Mouse (Mus musculus) liver, embryonic 14.5 days (tissue): ENCODE data around the gene Zscan29. TPM values are rescaled to one million over a fixed set of nuclear protein-coding genes. Genes with fewer than 3 reads are reported as not detected.
A peak's percentile ranks its signal among the peaks of the same experiment; 100 is the strongest.

ENCODE experiments used
- ATAC-seq: fragments of 200-750 bp; cut with Nextera tagmentation; 2 replicates; pipeline ENCODE4 v1.8.0; 2017; ENCODE audit warnings: moderate number of reproducible peaks, mild to moderate bottlenecking, moderate library complexity; ENCODE audit not compliant: insufficient read depth
- DNase-seq, 3 experiments: peaks; one replicate each; pipeline ENCODE4 v3.0.0-alpha.2; 2012 to 2013; ENCODE audit warnings: low read depth in 3 of 3, low spot score in 3 of 3
- H3K27ac ChIP-seq: fragments of 300-500 bp; sonication (generic); 2 replicates; pipeline ENCODE4 v1.5.1; 2014; ENCODE audit warnings: moderate library complexity, mild to moderate bottlenecking, control low read depth, inconsistent platforms
- H3K27me3 ChIP-seq: fragments of 300-500 bp; sonication (generic); 2 replicates; pipeline ENCODE4 v1.6.1; 2014; ENCODE audit warnings: mild to moderate bottlenecking, low read length, moderate library complexity; ENCODE audit not compliant: control insufficient read depth, insufficient read depth
- H3K36me3 ChIP-seq: fragments of 300-500 bp; sonication (generic); replicated peaks from 2 replicates; pipeline ENCODE4 v1.6.1; 2014; ENCODE audit warnings: low read depth; ENCODE audit not compliant: control insufficient read depth, insufficient read depth
- H3K4me1 ChIP-seq, 2 experiments: fragments of 200-500 bp in 1 of 2; fragments of 300-500 bp in 1 of 2; sonication (generic) in 1 of 2; replicated peaks; 2 replicates each; pipeline ENCODE4 v1.6.1; 2012 to 2014; ENCODE audit warnings: antibody characterized with exemption in 1 of 2, inconsistent platforms in 1 of 2, low read length in 1 of 2; ENCODE audit not compliant: control insufficient read depth in 2 of 2, insufficient read depth in 2 of 2
- H3K4me2 ChIP-seq: fragments of 300-500 bp; sonication (generic); 2 replicates; pipeline ENCODE4 v1.6.1; 2014; ENCODE audit warnings: low read depth, mild to moderate bottlenecking, control low read depth, moderate library complexity
- H3K4me3 ChIP-seq, 2 experiments: fragments of 200-500 bp in 1 of 2; fragments of 300-500 bp in 1 of 2; sonication (generic) in 1 of 2; 2 replicates each; pipeline ENCODE4 v1.5.1; 2012 to 2014; ENCODE audit warnings: low read depth in 2 of 2, low read length in 2 of 2, mild to moderate bottlenecking in 2 of 2, control low read depth in 1 of 2, inconsistent platforms in 1 of 2, moderate library complexity in 1 of 2; ENCODE audit not compliant: insufficient read depth in 1 of 2
- H3K9ac ChIP-seq: fragments of 300-500 bp; sonication (generic); replicated peaks from 2 replicates; pipeline ENCODE4 v1.6.1; 2014; ENCODE audit warnings: mild to moderate bottlenecking, control low read depth, moderate library complexity
- H3K9me3 ChIP-seq: fragments of 300-500 bp; sonication (generic); 2 replicates; pipeline ENCODE4 v1.6.1; 2016; ENCODE audit warnings: low read length, mixed read lengths; ENCODE audit not compliant: control insufficient read depth
- CTCF ChIP-seq: IDR thresholded peaks from 2 replicates; pipeline ENCODE4 v1.5.1; 2016; ENCODE audit warnings: antibody characterized with exemption, low read depth, control low read depth
- EP300 ChIP-seq: IDR thresholded peaks from 2 replicates; pipeline ENCODE4 v1.6.1; 2016; ENCODE audit warnings: antibody characterized with exemption, low read depth
- WGBS: fragments of 180-500 bp; shearing (Covaris S2); extraction: QIAGEN DNeasy Blood & Tissue Kit; methylation state at CpG from one replicate; pipeline ENCODE4 v1.1.7; 2014; ENCODE audit not compliant: insufficient replicate concordance; 5-methylcytosine and 5-hydroxymethylcytosine counted together
- polyA plus RNA-seq, 2 experiments: library from polyadenylated mRNA; depleted of rRNA in 1 of 2; stranded (reverse) in 1 of 2; unstranded in 1 of 2; fragments of >200 nt; fragmentation: Nextera tagmentation in 1 of 2; extraction: Ambion mirVana in 1 of 2; gene quantifications; 2 replicates each; pipeline versions ENCODE4 v1.2.1 to v1.2.3; 2012 to 2014

Gene Zscan29
- polyA plus RNA-seq, 2 experiments: 2.0 to 2.8 TPM

DNA sequence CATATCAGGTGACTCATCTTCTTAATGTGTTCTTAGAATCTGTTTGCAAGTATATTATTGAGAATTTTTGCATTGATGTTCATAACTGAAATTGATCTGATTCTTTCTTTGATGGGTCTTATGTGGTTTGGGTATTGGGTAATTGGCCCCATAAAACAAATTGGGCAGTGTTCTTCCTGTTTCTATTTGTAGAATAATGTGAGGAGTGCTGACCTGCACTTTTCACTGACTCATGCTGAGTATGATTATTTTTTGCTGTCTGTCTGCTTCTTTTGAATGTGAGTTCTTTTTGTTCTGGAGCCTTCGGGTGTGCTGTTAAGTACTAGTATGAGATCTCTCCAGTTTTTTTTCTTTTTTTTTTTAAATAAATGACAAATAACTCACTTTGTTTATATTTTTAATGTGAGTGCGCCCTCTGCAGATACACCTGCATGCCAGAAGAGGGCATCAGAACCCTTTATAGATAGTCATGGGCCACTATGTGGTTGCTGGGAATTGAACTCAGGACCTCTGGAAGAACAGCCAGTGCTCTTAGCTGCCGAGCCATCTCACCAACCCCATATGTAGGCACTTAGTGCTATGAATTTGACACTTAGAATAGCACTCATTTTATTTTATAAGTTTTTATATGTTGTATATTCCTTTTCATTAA, 8.0 kb upstream of the Zscan29 start:
- peaks cover 44% of the 10 kb centered on the region for H3K36me3 ChIP-seq
- no peak overlapping the region for H3K4me3 ChIP-seq
- H3K9ac ChIP-seq: no peak overlapping the region
- no peak overlapping the region for H3K4me2 ChIP-seq
- DNase-seq (no peak), ATAC-seq (no peak)
- H3K9me3 ChIP-seq: no peaks in the 10 kb centered on the region
- 73% methylated on average over 3 of the region's 3 CpGs for WGBS
- H3K27ac ChIP-seq: no peak overlapping the region
- no peaks in the 10 kb centered on the region for H3K27me3 ChIP-seq
- TF ChIP-seq CTCF: peak; percentile 63
- no peak for TF ChIP-seq EP300
- H3K4me1 ChIP-seq: no peaks in the 10 kb centered on the region

DNA sequence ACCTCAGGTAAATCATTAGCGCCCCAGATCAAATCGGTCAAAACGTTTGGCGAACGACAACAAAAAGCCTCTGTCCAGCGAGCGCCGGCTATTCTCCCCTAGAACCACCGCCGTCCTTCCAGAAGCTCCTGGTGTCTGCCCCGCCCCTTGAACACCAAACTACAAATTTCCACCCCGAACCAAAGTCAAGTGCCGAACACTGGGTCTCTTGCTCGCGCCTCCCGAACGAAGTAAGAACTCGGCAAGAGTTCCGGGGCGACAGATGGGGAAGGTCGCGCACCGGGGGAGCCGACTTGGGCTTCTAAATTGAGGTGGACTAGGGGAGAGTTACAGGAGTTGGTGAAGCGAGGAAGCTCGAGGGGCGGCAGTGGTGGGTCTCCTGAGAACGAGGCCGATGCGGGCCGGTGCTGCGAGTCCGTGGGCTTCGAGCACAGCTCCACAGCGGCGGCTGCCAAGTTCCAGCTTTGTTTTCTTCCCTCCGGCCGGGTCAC, 399 bp downstream of the Zscan29 start, which contains the start of gene Tubgcp4:
Gene Tubgcp4, plus strand, starts transcription at position 174 of the 491 bp plus-strand sequence.
- H3K9ac ChIP-seq: peak within 1 kb of the TSS; percentile 75
- no peaks in the 10 kb centered on the region for H3K27me3 ChIP-seq
- peaks cover 17% of the 10 kb centered on the region for H3K36me3 ChIP-seq
- WGBS: under 1% methylated on average over 38 of the region's 38 CpGs
- DNase-seq (peak in 2 of 3 experiments; percentile 41 to 50), ATAC-seq (peak; percentile 46)
- peak within 1 kb of the TSS; percentile 65 to 95 for H3K4me3 ChIP-seq
- H3K27ac ChIP-seq: peak within 1 kb of the TSS; percentile 80
- TF ChIP-seq CTCF (no peak), EP300 (0 out of 2 replicates have a peak, but pooled peaks have one; percentile 6)
- peak within 1 kb of the TSS; percentile 100 for H3K4me2 ChIP-seq
- peaks cover 9 to 13% of the 10 kb centered on the region in 2 experiments for H3K4me1 ChIP-seq
- no peaks in the 10 kb centered on the region for H3K9me3 ChIP-seq

DNA sequence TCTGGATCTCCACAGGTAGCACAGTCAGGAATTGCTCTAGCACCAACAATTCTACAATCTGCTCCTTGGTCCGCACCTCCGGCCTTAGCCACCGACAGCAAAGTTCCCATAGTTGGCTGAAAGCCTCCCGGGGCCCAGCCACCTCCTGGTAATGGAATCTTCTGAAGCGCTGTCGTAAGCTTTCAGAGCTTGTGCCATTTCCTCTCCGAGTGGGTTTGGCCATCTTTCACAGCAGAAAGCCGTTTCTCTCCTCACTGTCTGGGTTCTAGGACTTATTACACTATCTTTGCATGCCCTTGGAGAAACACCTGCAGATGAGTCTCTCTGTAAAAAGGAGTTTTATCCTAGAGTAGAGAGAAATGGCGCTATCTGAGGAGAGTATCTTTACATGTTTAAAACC, 1.0 kb downstream of the Zscan29 start:
- peak overlapping the region; percentile 100 for H3K4me2 ChIP-seq
- H3K4me3 ChIP-seq: peak overlapping the region; percentile 65 to 95
- 0 out of 2 replicates have a peak overlapping the region, but pooled peaks have one; percentile 7 for H3K27ac ChIP-seq
- H3K9ac ChIP-seq: peak overlapping the region; percentile 75
- ATAC-seq (no peak), DNase-seq (no peak)
- H3K4me1 ChIP-seq: peaks cover 9 to 13% of the 10 kb centered on the region in 2 experiments
- H3K36me3 ChIP-seq: peaks cover 14% of the 10 kb centered on the region
- no peaks in the 10 kb centered on the region for H3K27me3 ChIP-seq
- H3K9me3 ChIP-seq: no peaks in the 10 kb centered on the region
- TF ChIP-seq CTCF (no peak), EP300 (no peak)
- WGBS: 9% methylated on average over 9 of the region's 9 CpGs

DNA sequence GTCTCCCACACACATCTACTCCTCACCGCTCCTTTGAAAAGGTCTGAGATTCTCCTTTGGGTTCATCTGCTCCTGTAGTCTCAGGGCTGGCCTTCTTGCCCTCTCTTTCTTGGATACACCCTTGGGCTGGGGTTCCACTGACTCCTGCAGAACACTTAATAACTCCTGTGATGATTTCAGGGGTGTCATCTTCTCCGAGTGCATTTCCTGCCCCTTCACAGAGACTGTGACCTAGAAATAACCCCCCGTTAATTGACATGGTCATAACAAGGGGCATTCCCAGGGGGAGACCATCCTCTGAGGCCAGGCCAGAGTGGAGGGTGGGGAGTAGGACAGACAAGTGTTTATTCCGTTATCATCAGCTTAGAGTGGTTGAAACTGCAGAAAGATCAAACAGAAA, 1.8 kb downstream of the Zscan29 start:
- DNase-seq: no peak
- Histone ChIP-seq H3K4me3 (peak overlapping the region; percentile 11 to 65; a peak in 3 of 4 replicates), H3K9me3 (no peaks in the 10 kb centered on the region), H3K27me3 (no peaks in the 10 kb centered on the region), H3K4me1 (peaks cover 9 to 13% of the 10 kb centered on the region in 2 experiments), H3K36me3 (peaks cover 9% of the 10 kb centered on the region), H3K4me2 (peak overlapping the region; percentile 100), H3K27ac (no peak overlapping the region), H3K9ac (peak overlapping the region; percentile 75)
- ATAC-seq: no peak
- 57% methylated on average over 4 of the region's 4 CpGs for WGBS
- no peak for TF ChIP-seq CTCF
- TF ChIP-seq EP300: no peak

DNA sequence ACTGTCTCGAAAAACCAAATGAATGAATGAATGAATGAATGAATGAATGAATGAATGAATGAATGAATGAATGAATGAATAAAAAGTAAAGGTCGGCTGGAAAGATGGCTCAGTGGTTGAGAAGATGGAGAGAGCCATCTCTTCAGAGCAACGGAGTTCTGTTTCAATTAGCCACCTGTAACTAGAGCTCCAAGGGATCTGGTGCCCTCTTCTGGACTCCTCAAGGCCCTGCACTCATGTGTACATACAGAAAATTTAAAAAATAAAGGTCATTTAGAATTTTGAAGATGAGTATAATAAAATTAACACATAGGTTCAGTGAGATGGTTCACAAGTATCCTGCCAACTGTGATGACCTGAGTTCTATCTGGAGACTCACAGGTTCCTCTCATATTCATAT, 17.8 kb downstream of the Zscan29 start:
- H3K27me3 ChIP-seq: no peaks in the 10 kb centered on the region
- no peak overlapping the region for H3K9ac ChIP-seq
- H3K4me3 ChIP-seq: no peak overlapping the region
- WGBS: 77% methylated on average over 3 of the region's 3 CpGs
- H3K27ac ChIP-seq: no peak overlapping the region
- no peaks in the 10 kb centered on the region for H3K9me3 ChIP-seq
- TF ChIP-seq EP300: no peak
- peak; percentile 57 for TF ChIP-seq CTCF
- H3K4me1 ChIP-seq: no peaks in the 10 kb centered on the region
- peaks cover 5% of the 10 kb centered on the region for H3K36me3 ChIP-seq
- no peak overlapping the region for H3K4me2 ChIP-seq
- ATAC-seq: no peak
- DNase-seq: no peak
